Mouse (Mus musculus) hematopoietic stem cell, adult 5-6 weeks (primary cell): Measurements from ENCODE around the gene Caml. TPM values are rescaled to one million over a fixed set of nuclear protein-coding genes. Genes with fewer than 3 reads are reported as not detected.
"Not testable (repeated sequence)": the region's sequence is repeated elsewhere in the genome, so short reads cannot be mapped to it uniquely, and the experiment has no call there.

ENCODE experiments used
- ATAC-seq, 2 experiments: fragments of 125-278 bp in 1 of 2; replicated peaks in 1 of 2; 2 replicates each; pipeline ENCODE4 v1.8.0; 2016 to 2017; ENCODE audit warnings: inconsistent platforms in 2 of 2, mild to moderate bottlenecking in 2 of 2, moderate number of reproducible peaks in 2 of 2, low read depth in 1 of 2, moderate TSS enrichment in 1 of 2; ENCODE audit not compliant: low FRiP score in 2 of 2, poor library complexity in 2 of 2, severe bottlenecking in 2 of 2, insufficient read depth in 1 of 2, low TSS enrichment in 1 of 2
- total RNA-seq: library from RNA; stranded (forward); fragments of 172-1452, 232-1000 nt; gene quantifications from 2 replicates; pipeline ENCODE4 v1.2.3, GENCODE M21; 2017

The Caml gene
- 56.5 and 58.0 TPM in 2 replicates for total RNA-seq

DNA sequence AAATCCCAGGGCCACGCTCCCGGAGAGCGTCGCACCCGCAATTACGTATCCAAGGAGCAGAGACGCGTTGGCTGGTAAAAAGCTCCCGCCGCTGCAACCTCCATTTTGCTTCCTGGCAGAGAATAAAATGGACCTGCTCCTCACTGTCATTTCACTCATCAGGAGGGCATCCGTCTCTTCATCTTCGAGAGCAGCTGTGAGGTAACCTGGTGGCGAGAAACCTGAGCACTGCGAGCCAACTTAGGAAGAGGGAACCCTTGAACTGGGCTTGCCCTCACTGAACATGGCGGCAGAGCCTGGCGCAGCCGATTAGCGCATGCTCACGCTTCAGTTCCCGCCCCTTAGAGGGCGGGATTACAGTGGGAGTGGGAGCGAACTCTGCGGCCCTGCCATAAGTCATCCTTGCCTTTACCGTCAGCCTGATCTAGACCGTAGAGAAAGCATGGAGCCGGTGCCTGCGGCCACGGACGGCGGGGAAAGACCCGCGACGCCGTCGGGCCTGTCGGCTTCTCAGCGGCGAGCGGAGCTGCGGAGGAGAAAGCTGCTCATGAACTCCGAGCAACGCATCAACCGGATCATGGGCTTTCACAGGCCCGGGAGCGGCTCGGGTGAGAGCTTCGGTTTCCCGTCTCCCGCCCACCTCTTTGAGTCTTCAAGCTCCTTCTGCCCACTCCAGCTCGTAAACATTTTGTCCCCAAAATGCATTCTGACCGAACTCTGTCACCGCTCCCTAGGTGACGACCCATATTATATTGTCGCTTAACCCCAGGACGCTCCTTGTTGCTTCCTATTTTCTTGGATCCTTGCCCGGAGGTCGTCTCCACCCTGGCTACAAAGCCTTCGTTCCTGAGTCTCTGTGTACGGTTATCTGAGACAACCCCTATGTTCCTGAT lies at the start of gene Caml:
Gene Caml, plus strand, starts transcription at position 357 of the 893 bp plus-strand sequence.
- peak; percentile 96 to 97 for ATAC-seq

DNA sequence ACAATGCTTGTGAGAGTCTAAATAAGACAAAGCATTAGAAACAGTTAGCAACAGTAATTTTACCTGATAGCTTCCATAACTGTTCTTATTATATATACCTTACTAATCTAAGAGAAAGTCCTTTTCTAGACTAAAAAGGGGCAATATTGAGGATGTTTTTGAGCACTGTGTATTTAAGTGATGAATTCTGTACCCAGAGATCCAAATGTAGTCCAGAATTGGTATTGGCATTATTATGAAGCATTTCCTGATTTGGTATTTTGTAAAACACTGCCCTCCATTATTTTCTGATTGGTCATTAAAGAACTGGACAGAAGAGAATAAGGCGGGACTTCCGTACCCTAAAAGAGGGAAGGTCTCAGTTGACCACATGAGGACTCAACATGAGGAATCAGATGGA lies 49.4 kb upstream of the Caml start, which contains the start of gene Tmed9:
Gene Tmed9, plus strand, starts transcription at position 301 of the 400 bp plus-strand sequence.
- ATAC-seq: no peak

DNA sequence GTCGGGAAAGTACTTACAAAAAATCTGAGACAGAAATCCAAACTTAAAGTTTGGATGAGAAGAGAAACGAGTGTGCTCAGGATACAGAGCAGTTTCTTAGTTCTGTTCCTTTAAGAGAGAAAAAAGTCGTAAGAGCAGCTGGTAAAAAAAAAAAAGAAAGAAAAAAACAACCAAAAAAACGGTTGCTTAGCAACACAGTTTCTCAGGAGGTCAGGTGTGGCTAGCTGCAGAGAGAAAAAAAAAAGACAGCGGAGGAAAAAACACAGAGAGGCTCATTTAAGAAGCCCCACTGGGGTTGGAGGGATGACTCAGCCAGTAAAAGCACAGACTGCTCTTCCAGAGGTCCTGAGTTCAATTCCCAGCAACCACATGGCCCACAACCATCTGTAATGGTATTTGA lies 48.5 kb upstream of the Caml start:
- ATAC-seq: no peak

DNA sequence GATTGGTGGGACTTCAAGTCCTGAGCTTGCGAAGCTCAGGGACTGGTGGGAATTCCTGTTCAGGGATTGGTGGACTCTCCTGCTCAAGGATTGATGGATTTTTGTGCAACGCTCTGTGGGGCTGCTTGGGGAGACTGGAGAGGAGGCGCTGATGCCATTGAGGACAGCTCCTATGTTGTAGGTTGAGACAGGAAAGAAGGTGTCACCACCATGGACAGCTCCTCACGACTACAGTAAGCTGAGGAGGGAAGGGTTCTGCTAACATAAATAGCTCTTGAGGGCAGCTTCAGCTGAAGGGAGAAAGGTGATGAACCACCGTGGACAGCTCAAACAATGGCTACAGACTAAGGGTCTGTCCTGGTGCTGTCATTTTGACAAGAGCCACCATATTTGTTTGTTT lies 46.9 kb upstream of the Caml start:
- ATAC-seq: no peak

DNA sequence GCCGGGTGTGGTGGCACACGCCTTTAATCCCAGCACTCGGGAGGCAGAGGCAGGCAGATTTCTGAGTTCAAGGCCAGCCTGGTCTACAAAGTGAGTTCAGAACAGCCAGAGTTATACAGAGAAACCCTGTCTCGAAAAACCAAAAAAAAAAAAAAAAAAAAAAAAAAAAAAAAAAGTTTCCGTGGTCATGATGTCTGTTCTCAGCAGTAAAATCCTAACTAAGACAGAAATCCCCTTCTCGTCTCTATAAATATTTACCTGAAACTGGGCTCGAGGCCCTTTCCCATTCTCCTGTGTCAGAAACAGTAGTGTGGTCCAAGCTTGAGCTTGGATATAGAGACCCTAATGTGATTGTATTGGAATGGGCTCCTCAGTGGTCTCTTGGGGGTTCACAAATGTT lies 45.9 kb upstream of the Caml start:
- ATAC-seq: not testable (repeated sequence)

DNA sequence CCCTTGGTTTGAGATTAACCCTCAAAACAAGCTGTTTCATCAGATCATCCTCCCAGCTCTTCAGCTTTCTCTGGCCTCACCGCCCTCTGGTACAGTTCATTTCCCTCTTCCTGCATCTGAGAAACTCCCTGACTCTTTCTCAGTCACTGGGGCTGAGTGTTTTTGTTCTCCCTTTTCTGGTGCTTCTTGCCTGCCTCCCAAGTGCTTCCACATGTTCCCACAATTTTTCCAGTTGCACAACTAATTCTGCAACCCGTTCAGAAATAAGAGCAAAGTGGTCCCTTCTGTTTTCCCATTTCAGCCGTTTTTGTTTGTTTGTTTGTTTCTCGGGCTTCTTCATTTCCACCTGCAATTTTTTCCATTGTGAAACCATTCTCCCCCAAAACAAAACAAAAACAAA lies 44.7 kb upstream of the Caml start:
- ATAC-seq: no peak

DNA sequence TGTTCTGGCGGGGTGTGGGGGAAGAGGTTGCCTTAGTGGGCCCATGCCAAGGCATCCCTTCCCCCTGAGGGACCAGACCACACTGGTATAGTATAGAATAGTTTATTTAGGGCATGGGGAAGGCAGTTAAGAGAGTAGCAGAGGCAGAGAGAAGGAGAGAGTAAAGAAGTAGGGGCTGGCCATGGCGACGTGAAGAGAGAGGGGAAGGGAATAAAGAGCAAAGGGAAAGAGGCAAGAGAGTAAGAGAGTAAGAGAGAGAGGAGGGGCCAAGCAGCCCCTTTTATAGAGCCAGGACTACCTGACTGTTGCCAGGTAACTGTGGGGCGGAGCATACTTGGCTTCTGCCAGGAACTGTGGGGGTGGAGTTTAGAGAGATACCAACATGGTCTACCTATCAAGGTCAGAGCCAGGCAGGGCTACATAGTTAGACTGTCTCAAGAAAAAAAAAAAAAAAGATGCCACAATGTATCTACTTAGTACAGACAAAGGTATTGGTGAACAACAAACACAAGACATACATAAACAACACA lies 30.8 kb upstream of the Caml start:
- no peak for ATAC-seq

DNA sequence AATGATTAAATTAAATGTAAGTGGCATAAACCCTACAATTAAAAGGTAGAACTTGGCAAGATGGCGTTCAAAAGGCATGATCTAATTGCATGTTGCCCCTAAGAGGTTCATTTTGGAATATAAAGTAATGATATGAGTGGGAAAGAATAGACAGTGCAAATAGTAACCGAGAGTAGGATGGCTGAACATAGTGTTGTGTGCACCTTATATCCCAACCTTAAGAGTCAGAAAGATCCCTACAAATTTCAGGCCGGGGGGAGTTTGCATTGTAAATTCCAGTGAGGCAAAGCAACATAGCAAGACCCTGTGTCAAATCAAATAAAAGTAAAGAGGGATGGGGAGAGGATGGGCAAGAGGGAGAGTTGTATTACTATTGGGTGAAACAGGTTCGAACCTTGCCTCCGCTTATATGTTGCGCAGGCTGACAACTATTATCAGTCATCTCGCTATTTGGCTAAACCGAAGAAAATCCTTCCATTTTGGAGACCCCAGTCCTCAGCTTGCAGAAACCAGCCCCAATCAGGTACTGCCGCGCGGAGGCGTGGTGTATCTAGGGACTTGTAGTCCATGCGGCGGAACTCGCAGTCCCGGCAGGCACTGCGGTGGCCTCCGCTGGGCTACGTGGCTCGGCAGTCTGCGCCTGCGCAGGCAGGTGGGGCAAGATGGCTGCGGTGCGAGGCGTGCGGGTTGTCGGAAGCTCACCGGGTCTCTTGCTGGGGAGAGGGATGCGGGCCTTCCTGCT lies 30.1 kb upstream of the Caml start:
- peak; percentile 98 to 100 for ATAC-seq

DNA sequence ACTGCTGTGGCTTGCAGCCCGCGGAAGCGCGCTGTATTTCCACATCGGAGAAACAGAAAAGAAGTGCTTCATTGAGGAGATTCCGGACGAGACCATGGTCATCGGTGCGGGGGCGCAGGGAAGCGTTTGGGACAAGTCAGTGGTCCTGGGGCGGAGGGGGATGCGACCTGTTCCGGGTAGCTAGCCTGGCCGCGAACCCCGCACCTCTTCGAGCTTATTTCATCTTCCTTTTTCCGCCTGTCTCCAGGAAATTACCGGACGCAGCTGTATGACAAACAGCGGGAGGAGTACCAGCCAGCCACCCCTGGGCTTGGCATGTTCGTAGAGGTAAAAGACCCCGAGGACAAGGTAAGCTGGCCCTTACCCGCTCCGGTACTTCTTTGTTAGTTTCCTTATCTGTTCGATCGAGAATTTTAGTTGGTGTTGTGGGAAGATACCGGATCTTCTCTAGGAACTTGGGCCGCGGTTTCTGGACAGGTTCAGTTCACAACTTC lies 29.5 kb upstream of the Caml start:
- ATAC-seq: peak in 1 of 2 experiments; percentile 33; a peak in 2 of 4 replicates

DNA sequence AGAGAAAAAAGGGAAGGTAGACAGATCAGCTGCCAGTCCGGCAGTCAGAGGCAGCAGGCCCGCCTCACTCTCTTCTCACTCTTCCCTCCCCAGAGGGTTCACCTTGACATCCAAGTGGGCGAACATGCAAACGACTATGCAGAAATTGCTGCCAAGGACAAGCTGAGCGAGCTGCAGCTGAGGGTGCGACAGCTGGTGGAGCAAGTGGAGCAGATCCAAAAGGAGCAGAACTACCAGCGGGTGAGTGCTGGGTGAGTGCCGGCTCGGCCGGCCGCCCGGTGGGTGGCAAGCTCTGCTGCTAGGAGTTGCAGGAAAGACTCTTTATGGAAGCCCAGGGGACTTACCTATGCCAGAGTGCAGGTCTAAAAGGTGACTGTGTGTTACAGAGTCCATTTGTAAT lies 27.4 kb upstream of the Caml start:
- ATAC-seq: no peak

DNA sequence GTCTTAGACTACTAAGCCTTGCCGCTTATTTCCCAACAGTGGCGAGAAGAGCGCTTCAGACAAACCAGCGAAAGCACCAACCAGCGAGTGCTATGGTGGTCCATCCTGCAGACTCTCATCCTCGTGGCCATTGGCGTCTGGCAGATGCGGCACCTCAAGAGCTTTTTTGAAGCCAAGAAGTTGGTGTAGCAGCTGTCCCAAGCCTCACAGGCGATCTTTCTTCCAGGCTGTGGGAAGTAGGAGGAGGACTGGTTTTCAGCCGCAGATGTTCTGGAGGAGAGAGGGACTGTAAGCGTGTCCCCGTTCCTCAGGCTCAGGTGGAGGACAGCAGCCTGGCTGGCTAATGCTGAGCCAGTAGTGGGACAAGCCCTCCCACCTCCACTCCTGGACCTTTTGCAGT lies 26.0 kb upstream of the Caml start:
- no peak for ATAC-seq

DNA sequence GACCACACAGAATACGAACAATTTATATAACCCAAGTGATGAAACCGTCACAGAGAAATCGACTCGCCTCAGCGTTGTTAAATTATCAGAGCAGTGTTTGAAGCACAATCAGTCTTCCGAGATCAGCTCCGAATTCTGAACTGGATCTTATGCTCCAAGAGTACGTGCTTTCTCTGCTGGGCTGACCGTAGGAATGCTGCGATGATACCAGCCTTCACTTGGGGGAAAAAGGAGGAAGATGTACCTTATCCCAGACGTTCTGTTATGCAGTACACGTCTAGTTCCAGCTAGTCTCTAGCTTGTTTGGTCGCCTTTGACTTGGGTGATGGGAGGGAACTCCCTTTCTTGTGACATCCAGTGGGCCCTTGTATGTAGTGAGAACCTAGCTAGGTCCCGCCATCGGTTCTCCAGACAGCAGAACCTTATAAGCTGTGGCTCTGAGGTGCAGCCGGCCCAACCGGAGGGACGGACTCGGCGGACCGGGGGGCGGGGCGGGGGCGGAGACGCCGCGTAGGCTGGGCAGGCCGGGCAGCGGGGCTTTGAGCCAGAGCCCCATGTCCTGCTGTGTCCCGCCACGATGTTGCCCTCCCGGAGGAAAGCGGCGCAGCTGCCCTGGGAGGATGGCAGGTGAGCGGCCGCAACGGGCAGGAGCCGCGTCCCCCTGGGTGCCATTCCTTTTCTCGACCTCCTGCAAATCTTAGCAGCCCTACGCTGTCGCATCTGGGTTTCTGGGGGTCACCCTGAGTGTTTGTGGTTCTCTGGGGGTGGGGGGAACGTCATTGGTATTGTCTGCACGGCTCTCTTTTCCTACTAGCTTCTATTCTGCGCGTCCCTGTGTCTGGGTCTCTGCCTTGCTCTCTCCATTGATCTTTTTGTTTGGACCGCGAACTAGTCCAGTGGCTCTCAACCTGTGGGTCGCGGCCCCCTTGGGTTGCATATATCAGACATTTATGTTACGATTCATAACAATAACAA lies 23.0 kb upstream of the Caml start, which contains the start of gene B4galt7:
Gene B4galt7, plus strand, starts transcription at position 331 of the 975 bp plus-strand sequence.
- peak; percentile 77 to 82 for ATAC-seq

DNA sequence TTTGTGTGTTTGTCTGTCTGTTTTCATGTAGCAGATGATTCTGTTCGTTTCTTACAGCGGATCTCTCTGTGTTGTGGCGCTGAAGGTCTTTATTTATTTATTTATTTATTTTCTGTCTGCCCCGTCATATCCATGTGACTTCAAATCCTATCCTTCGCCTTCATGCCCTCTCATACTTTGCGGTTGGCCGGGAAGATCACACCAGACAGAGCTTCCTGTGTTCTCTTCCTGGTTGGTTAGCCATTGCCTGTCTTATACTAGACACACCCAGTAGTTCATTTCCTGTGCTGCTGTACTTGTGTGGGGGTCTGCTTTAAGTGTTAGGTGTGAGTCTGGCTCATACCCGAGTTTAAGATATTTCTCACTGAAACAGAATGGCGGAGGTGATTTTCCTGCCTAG lies 22.1 kb upstream of the Caml start:
- peak; percentile 35 to 58; a peak in 2 of 4 replicates for ATAC-seq

DNA sequence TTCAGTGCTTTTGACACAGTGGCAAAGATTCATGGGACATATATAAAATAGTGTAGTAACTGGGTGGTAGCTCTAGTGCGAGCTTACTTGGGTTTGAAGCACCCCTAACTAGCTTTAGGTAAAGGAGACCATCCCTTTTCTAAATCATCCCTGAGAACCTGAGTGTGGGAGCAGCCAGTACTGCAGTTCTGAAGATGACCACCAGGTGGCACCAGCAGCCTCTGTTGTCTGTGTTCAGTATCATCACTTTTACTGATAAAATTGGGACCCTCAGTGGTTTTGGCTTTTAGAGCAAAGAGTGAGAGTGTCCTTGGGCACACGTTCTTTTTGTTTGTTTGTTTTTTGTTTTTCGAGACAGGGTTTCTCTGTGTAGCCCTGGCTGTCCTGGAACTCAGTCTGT lies 21.2 kb upstream of the Caml start:
- peak; percentile 55 to 61; a peak in 2 of 4 replicates for ATAC-seq

DNA sequence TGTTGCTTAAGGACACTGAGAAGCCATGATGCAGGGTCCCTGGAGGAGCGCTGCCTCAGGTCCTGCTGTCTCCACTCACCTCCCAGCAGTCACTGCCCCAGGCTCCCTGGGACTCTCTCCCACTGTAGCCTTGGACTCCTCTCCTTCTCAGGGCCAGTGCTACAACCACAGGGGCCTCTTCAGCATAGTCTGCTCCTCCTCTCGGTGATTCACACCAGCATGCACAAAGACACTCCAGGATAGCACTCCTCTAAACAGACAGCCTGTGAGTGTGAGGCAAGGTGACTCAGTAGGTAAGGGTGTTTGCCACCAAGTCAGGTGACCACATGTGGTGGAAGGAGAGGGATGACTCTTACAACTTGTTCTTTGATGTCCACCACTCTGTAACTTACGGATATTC lies 18.2 kb upstream of the Caml start:
- ATAC-seq: no peak

DNA sequence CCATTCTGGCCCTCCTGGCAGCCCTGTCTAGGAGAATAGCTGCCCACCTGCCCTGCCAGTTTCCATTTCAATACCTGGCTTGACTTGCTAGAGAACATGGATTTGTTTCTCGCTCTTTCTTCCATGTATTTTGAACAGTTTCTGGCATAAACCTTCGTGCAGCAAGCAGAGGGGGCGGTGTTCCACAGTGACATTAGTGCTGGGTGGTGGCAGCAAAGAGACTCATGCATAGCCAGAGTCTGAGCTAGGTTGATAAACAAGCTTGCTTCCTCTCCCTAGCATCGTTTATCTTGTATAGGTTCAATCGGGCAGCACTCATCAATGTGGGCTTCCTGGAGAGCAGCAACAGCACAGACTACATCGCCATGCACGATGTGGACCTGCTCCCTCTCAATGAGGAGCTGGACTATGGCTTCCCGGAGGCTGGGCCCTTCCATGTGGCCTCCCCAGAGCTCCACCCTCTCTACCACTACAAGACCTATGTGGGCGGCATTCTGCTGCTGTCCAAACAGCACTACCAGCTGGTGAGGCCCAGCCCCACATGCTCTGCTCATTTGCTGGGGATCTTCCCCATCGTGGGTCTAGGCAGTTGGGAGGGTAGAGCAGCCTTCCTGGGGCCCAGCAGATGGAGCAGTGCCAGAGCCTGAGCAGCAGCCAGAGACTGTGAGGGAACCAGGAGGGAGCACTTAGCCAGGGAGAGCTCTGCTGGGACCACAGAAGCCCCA lies 15.7 kb upstream of the Caml start:
- ATAC-seq: no peak
